Mouse (Mus musculus) MEL (cell line): ENCODE results near the gene Rasgrp1. TPM values are rescaled to one million over a fixed set of nuclear protein-coding genes. Genes with fewer than 3 reads are reported as not detected.

ENCODE experiments used
- DNase-seq: peaks from one replicate; pipeline ENCODE4 v3.0.0; 2011; ENCODE audit warnings: low read depth, low spot score
- H3K27ac ChIP-seq: 2 replicates; pipeline ENCODE4 v1.5.1; 2012; ENCODE audit warnings: low read depth, mild to moderate bottlenecking, control low read depth, low read length, moderate library complexity; ENCODE audit not compliant: control insufficient read depth
- H3K27me3 ChIP-seq, 2 experiments: fragments of 150-350 bp in 1 of 2; sonication (generic) in 1 of 2; 2 replicates each; pipeline ENCODE4 v1.6.1; 2012; ENCODE audit warnings: low read length in 2 of 2, mild to moderate bottlenecking in 2 of 2, improper control_type of control experiment in 1 of 2, moderate library complexity in 1 of 2; ENCODE audit not compliant: insufficient read depth in 2 of 2, control insufficient read depth in 1 of 2
- H3K36me3 ChIP-seq, 2 experiments: 2 replicates each; pipeline ENCODE4 v1.6.1; 2012 to 2014; ENCODE audit warnings: low read length in 2 of 2, improper control_type of control experiment in 1 of 2, inconsistent platforms in 1 of 2, mild to moderate bottlenecking in 1 of 2; ENCODE audit not compliant: insufficient read depth in 2 of 2, control insufficient read depth in 1 of 2
- H3K4me1 ChIP-seq, 2 experiments: fragments of 150-350 bp in 1 of 2; sonication (generic) in 1 of 2; 2 replicates each; pipeline ENCODE4 v1.6.1; 2012; ENCODE audit warnings: low read length in 2 of 2, improper control_type of control experiment in 1 of 2, mild to moderate bottlenecking in 1 of 2; ENCODE audit not compliant: insufficient read depth in 2 of 2, control insufficient read depth in 1 of 2
- H3K4me3 ChIP-seq, 2 experiments: fragments of 150-350 bp in 1 of 2; sonication (generic) in 1 of 2; 2 replicates each; pipeline ENCODE4 v1.5.1; 2012; ENCODE audit warnings: low read depth in 2 of 2, low read length in 2 of 2, mild to moderate bottlenecking in 2 of 2, moderate library complexity in 2 of 2, control low read depth in 1 of 2, improper control_type of control experiment in 1 of 2; ENCODE audit not compliant: control insufficient read depth in 1 of 2, insufficient read depth in 1 of 2
- H3K79me2 ChIP-seq: 2 replicates; pipeline ENCODE4 v1.6.1; 2012; ENCODE audit warnings: mild to moderate bottlenecking, low read length, moderate library complexity; ENCODE audit not compliant: control insufficient read depth, poor library complexity, insufficient read depth
- H3K9ac ChIP-seq: 2 replicates; pipeline ENCODE4 v1.6.1; 2012; ENCODE audit warnings: low read depth, mild to moderate bottlenecking, control low read depth, low read length, moderate library complexity; ENCODE audit not compliant: control insufficient read depth, poor library complexity, severe bottlenecking
- H3K9me3 ChIP-seq: fragments of 150-350 bp; sonication (generic); replicated peaks from 2 replicates; pipeline ENCODE4 v1.6.1; 2012; ENCODE audit warnings: mild to moderate bottlenecking, low read length, improper control_type of control experiment, moderate library complexity; ENCODE audit not compliant: insufficient read depth
- BHLHE40 ChIP-seq: IDR thresholded peaks from 2 replicates; pipeline ENCODE4 v1.6.1; 2012; ENCODE audit warnings: low read depth, mild to moderate bottlenecking, inconsistent platforms, low read length, improper control_type of control experiment, borderline replicate concordance
- EP300 ChIP-seq, 2 experiments: IDR thresholded peaks; 2 replicates each; pipeline ENCODE4 v1.6.1; 2011; ENCODE audit warnings: improper control_type of control experiment in 2 of 2, low read length in 2 of 2, low read depth in 1 of 2, mild to moderate bottlenecking in 1 of 2
- GABPA ChIP-seq: IDR thresholded peaks from 2 replicates; pipeline ENCODE4 v1.6.1; 2012; ENCODE audit warnings: low read depth, mild to moderate bottlenecking, inconsistent platforms, low read length, improper control_type of control experiment, moderate library complexity
- GATA1 ChIP-seq: IDR thresholded peaks from 2 replicates; pipeline ENCODE4 v1.6.1; 2011; ENCODE audit warnings: low read depth, low read length, improper control_type of control experiment
- MAFK ChIP-seq: IDR thresholded peaks from 2 replicates; pipeline ENCODE4 v1.6.1; 2011; ENCODE audit warnings: low read depth, mild to moderate bottlenecking, low read length, improper control_type of control experiment, borderline replicate concordance
- MEF2A ChIP-seq: IDR thresholded peaks from 2 replicates; pipeline ENCODE4 v1.6.1; 2014; ENCODE audit warnings: low read depth, mild to moderate bottlenecking, inconsistent platforms, low read length, improper control_type of control experiment; ENCODE audit not compliant: poor library complexity, insufficient replicate concordance, severe bottlenecking; ENCODE audit errors: extremely low read depth
- MYB ChIP-seq: IDR thresholded peaks from 2 replicates; pipeline ENCODE4 v1.6.1; 2011; ENCODE audit warnings: mild to moderate bottlenecking, low read depth, low read length, improper control_type of control experiment
- NRF1 ChIP-seq: IDR thresholded peaks from 2 replicates; pipeline ENCODE4 v1.6.1; 2014; ENCODE audit warnings: low read depth, mild to moderate bottlenecking, inconsistent platforms, low read length, improper control_type of control experiment, moderate library complexity; ENCODE audit not compliant: poor library complexity, insufficient read depth, severe bottlenecking
- POLR2AphosphoS5 ChIP-seq: IDR thresholded peaks from 2 replicates; pipeline ENCODE4 v1.6.1; 2012; ENCODE audit warnings: low read depth, borderline replicate concordance, mild to moderate bottlenecking, inconsistent platforms, low read length, moderate library complexity, mixed read lengths
- RAD21 ChIP-seq: IDR thresholded peaks from 2 replicates; pipeline ENCODE4 v1.6.1; 2011; ENCODE audit warnings: mild to moderate bottlenecking, low read depth, low read length, improper control_type of control experiment
- SIN3A ChIP-seq: IDR thresholded peaks from 2 replicates; pipeline ENCODE4 v1.6.1; 2012; ENCODE audit warnings: low read length, improper control_type of control experiment, inconsistent platforms
- TAL1 ChIP-seq: IDR thresholded peaks from 2 replicates; pipeline ENCODE4 v1.6.1; 2012; ENCODE audit warnings: mild to moderate bottlenecking, inconsistent platforms, low read length, moderate library complexity, mixed read lengths
- TCF12 ChIP-seq: IDR thresholded peaks from 2 replicates; pipeline ENCODE4 v1.6.1; 2014; ENCODE audit warnings: low read depth, mild to moderate bottlenecking, inconsistent platforms, low read length, improper control_type of control experiment, moderate library complexity
- USF1 ChIP-seq: IDR thresholded peaks from 2 replicates; pipeline ENCODE4 v1.6.1; 2014; ENCODE audit warnings: low read depth, mild to moderate bottlenecking, inconsistent platforms, low read length, improper control_type of control experiment, moderate library complexity
- USF2 ChIP-seq, 2 experiments: IDR thresholded peaks; 2 replicates each; pipeline ENCODE4 v1.6.1; 2011 to 2012; ENCODE audit warnings: improper control_type of control experiment in 2 of 2, low read length in 2 of 2, borderline replicate concordance in 1 of 2, inconsistent platforms in 1 of 2, low read depth in 1 of 2, mild to moderate bottlenecking in 1 of 2; ENCODE audit not compliant: insufficient read depth in 1 of 2
- ZC3H11A ChIP-seq: IDR thresholded peaks from 2 replicates; pipeline ENCODE4 v1.6.1; 2012; ENCODE audit warnings: low read depth, mild to moderate bottlenecking, inconsistent platforms, low read length, improper control_type of control experiment
- polyA plus RNA-seq, 2 experiments: library from polyadenylated mRNA; stranded (reverse) in 1 of 2; unstranded in 1 of 2; fragments of >175 nt in 1 of 2; fragments of >200 nt in 1 of 2; gene quantifications; 2 replicates each; pipeline versions ENCODE4 v1.2.1 to v1.2.4; 2012; ENCODE audit warnings: low replicate concordance in 2 of 2, low read depth in 1 of 2; ENCODE audit not compliant: insufficient read length in 2 of 2, insufficient read depth in 1 of 2, missing spikeins in 1 of 2
- total RNA-seq: library from RNA; depleted of rRNA; stranded (reverse); fragments of 300-350 nt; gene quantifications from 2 replicates; pipeline ENCODE4 v1.2.3, GENCODE M21; 2012

Gene Rasgrp1
- total and polyA plus RNA-seq, 3 experiments: not detected

DNA sequence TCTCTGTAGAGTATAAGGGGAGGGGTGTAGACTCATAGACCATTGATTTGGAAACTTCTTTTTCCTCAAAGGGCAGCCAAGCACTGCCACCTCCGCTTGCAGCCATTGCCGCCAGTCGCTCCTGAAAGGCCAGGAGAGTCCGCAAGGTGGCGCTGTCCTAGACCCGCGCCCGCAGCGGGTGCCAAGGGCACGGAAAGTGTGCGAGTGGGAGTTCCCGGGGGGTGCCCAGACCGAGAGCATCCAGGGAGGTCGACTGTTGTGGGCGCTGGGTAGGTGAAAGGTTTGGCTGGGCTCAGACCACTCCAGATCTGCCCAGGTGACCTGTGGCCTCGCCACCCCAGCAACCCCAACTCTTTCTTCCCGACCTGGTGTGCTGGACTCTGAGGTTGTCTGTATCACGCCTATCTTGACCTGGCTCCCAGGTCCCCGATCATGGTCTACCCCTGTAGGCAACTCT lies 683 bp downstream of the Rasgrp1 start:
- Histone ChIP-seq H3K27ac (no peak overlapping the region), H3K9me3 (no peaks in the 10 kb centered on the region), H3K4me1 (no peaks in the 10 kb centered on the region), H3K79me2 (no peaks in the 10 kb centered on the region), H3K27me3 (no peaks in the 10 kb centered on the region), H3K36me3 (no peaks in the 10 kb centered on the region), H3K4me3 (no peak overlapping the region), H3K9ac (no peak overlapping the region)
- TF ChIP-seq NRF1 (no peak), BHLHE40 (no peak)
- no peak for DNase-seq

DNA sequence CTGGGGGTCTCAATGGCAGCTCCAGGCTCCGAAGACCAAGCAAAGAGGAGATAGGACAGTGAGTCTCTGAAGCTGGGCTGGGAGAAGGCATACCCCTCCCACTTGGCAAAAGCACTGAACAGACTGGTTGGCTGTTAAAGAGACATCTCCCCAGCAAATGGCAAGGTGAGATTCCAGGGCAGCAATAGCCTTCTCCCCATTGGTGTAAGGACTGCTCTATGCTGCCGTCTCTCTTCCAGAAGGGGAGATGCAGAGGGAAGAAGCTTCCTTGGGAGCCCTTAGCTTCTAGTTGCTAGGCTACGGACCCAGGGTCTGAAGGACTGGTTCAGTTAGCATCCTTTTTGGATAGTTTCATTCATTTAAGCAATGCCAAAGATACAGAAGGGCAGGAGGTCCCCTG lies 4.3 kb downstream of the Rasgrp1 start:
- H3K27ac ChIP-seq: no peak overlapping the region
- H3K36me3 ChIP-seq: no peaks in the 10 kb centered on the region
- H3K4me1 ChIP-seq: no peaks in the 10 kb centered on the region
- TF ChIP-seq BHLHE40 (no peak), GABPA (no peak), POLR2AphosphoS5 (no peak), ZC3H11A (no peak), EP300 (IDR thresholded peaks at IDR 0.05; ENCODE audit: low read depth in 1 of 2, low read length in 2 of 2) (no peak), USF2 (IDR thresholded peaks at IDR 0.05; ENCODE audit: borderline replicate concordance in 1 of 2, insufficient read depth in 1 of 2, low read depth in 1 of 2, low read length in 2 of 2) (no peak), MEF2A (no peak), SIN3A (no peak), RAD21 (no peak), USF1 (no peak), GATA1 (no peak), TCF12 (no peak), TAL1 (no peak), MAFK (no peak), MYB (no peak)
- H3K79me2 ChIP-seq: no peaks in the 10 kb centered on the region
- no peak for DNase-seq
- no peaks in the 10 kb centered on the region for H3K27me3 ChIP-seq
- H3K9ac ChIP-seq: no peak overlapping the region
- no peak overlapping the region for H3K4me3 ChIP-seq
- no peaks in the 10 kb centered on the region for H3K9me3 ChIP-seq
